Mouse (Mus musculus) embryonic facial prominence, embryonic 10.5 days (tissue): ENCODE results near the gene Pcbp1. TPM values are rescaled to one million over a fixed set of nuclear protein-coding genes. Genes with fewer than 3 reads are reported as not detected.
"Not testable (repeated sequence)": the region's sequence is repeated elsewhere in the genome, so short reads cannot be mapped to it uniquely, and the experiment has no call there.

Source experiments
- DNase-seq: peaks from one replicate; pipeline ENCODE4 v3.0.0-alpha.2; 2017; ENCODE audit warnings: low spot score
- H3K27ac ChIP-seq: fragments of 300-500 bp; sonication (generic); replicated peaks from 2 replicates; pipeline ENCODE4 v1.5.1; 2016; ENCODE audit warnings: mild to moderate bottlenecking
- H3K27me3 ChIP-seq: fragments of 300-500 bp; sonication (generic); replicated peaks from 2 replicates; pipeline ENCODE4 v1.6.1; 2016; ENCODE audit warnings: low read depth, mild to moderate bottlenecking; ENCODE audit not compliant: poor library complexity, severe bottlenecking
- H3K36me3 ChIP-seq: fragments of 300-500 bp; sonication (generic); replicated peaks from 2 replicates; pipeline ENCODE4 v1.6.1; 2016; ENCODE audit warnings: mild to moderate bottlenecking, moderate library complexity
- H3K4me1 ChIP-seq: fragments of 300-500 bp; sonication (generic); 2 replicates; pipeline ENCODE4 v1.6.1; 2016
- H3K4me3 ChIP-seq: fragments of 300-500 bp; sonication (generic); 2 replicates; pipeline ENCODE4 v1.5.1; 2016; ENCODE audit warnings: mild to moderate bottlenecking, moderate library complexity
- H3K9me3 ChIP-seq: fragments of 300-500 bp; sonication (generic); 2 replicates; pipeline ENCODE4 v1.6.1; 2016; ENCODE audit warnings: mild to moderate bottlenecking
- WGBS: fragments of 180-500 bp; shearing (Covaris S2); methylation state at CpG from one replicate; pipeline ENCODE4 v1.1.7; 2016; 5-methylcytosine and 5-hydroxymethylcytosine counted together
- polyA plus RNA-seq: library from polyadenylated mRNA; unstranded; fragments of >200 nt; fragmentation: Nextera tagmentation; extraction: Ambion mirVana; gene quantifications from 2 replicates; pipeline ENCODE4 v1.2.1, GENCODE M21; 2016

Gene Pcbp1
- 560 and 592 TPM in 2 replicates for polyA plus RNA-seq

GRCm38 (mm10) chr6:86526032-86526960 lies at the start of gene Pcbp1:
Gene Pcbp1, minus strand, starts transcription at chr6:86526321.
- peaks cover 51% of the 10 kb centered on the region for H3K36me3 ChIP-seq

GRCm38 (mm10) chr6:86574495-86574894 lies 48.4 kb upstream of the Pcbp1 start:
- Histone ChIP-seq H3K36me3 (no peaks in the 10 kb centered on the region), H3K4me3 (no peak overlapping the region), H3K27ac (no peak overlapping the region), H3K4me1 (peaks cover 15% of the 10 kb centered on the region), H3K9me3 (no peaks in the 10 kb centered on the region), H3K27me3 (no peaks in the 10 kb centered on the region)
- 93% methylated on average over 3 of the region's 3 CpGs for WGBS
- no peak for DNase-seq

More at GRCm38 (mm10) chr6:86526032-86526960, at the start of gene Pcbp1:
- peaks cover 26% of the 10 kb centered on the region for H3K4me1 ChIP-seq
- WGBS = under 1% methylated on average over 119 of the region's 120 CpGs
- H3K9me3 ChIP-seq = no peaks in the 10 kb centered on the region
- peak within 1 kb of the TSS; percentile 98 for H3K4me3 ChIP-seq
- peak; percentile 97 for DNase-seq
- no peaks in the 10 kb centered on the region for H3K27me3 ChIP-seq
- peak within 1 kb of the TSS; percentile 100 for H3K27ac ChIP-seq

- H3K27ac ChIP-seq = peak overlapping the region; percentile 35; the same call in 1 of the 2 replicates
- H3K4me1 ChIP-seq = peaks cover 10% of the 10 kb centered on the region; the same call in 1 of the 2 replicates
- H3K4me3 ChIP-seq = no peak overlapping the region
- H3K9me3 ChIP-seq = no peaks in the 10 kb centered on the region
- no peaks in the 10 kb centered on the region for H3K27me3 ChIP-seq
- no peak for DNase-seq
- H3K36me3 ChIP-seq = peaks cover 14% of the 10 kb centered on the region
- 55% methylated on average over 9 of the region's 9 CpGs for WGBS
Observed at GRCm38 (mm10) chr6:86570830-86571229, 44.7 kb upstream of the Pcbp1 start.

DNA sequence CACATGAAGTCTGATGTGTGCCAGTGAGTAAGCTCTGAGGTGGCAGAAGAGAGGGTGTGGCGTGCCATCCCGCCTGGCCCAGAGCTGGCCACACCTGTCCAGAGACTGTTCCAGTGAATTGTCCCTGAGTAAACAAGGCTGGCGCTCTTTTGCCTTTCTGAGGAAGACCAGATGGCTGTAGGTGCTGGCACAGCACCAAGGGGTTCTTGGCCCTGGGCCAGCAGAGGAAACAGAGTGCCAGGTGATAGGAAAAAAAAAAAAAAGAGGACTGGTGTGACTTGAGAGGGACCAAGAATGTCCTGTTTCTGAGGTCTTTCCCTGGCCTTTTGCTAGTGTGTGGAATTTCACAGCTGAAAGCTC lies 43.3 kb upstream of the Pcbp1 start:
- peaks cover 28% of the 10 kb centered on the region for H3K36me3 ChIP-seq
- H3K4me3 ChIP-seq = no peak overlapping the region
- DNase-seq = no peak
- no peaks in the 10 kb centered on the region for H3K27me3 ChIP-seq
- H3K4me1 ChIP-seq = peaks cover 10% of the 10 kb centered on the region; the same call in 1 of the 2 replicates
- WGBS = 85% methylated on average over 3 of the region's 3 CpGs
- no peak overlapping the region for H3K27ac ChIP-seq
- no peaks in the 10 kb centered on the region for H3K9me3 ChIP-seq

DNA sequence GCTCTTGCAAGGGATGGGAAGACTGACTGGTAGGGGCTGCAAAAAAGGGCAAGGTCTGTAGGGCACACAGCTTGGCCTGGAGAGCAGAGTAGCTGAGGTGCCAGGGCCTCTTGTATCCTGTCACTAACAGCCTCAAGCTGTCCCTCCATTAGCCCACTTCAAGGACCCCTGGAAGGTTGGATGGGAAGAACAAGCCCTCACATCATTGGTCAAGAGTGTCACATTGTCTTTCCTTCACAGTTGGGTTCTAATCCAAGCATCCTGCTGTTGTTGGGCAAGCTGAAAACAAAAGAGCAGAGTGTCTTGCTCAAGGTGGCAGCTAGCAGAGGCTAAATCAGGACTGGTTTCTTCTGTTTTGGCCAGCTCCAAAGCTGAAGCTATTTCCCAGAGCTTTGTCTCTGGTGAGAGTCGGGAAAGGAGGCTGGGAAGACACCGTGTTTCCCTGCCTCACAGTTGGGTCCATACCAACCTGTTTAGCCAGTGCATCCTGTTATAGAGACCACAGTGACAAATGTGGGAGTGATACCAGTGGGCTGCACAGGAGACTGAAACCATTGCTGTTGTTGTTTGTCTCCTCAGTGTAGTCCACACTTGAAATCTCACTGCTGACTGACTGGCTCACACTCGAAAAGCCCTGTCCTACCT lies 42.8 kb upstream of the Pcbp1 start:
- H3K9me3 ChIP-seq = no peaks in the 10 kb centered on the region
- DNase-seq = no peak
- WGBS = 35% methylated on average over 3 of the region's 3 CpGs
- no peak overlapping the region for H3K27ac ChIP-seq
- H3K27me3 ChIP-seq = no peaks in the 10 kb centered on the region
- H3K4me3 ChIP-seq = no peak overlapping the region
- H3K4me1 ChIP-seq = peaks cover 10% of the 10 kb centered on the region; the same call in 1 of the 2 replicates
- H3K36me3 ChIP-seq = peaks cover 33% of the 10 kb centered on the region

DNA sequence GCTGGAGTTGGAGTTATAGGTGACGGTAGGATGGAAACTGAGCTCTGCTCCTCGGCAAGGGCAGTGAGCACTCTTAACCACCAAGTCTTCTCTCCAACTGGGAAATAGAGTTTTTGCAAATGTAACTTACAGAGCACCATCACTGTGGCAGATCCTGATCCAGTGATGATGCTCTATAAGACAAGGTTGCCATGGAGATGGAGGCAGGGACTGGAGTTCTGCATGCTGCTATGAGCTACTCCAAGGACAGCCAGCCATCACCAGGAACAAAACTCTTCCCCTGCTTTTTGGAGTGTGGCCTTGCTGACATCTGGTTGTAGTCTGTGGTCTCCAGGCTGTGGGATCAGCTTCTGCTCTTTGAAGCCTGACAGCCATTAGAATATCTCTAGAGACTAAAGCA lies 39.7 kb upstream of the Pcbp1 start:
- H3K4me1 ChIP-seq = peaks cover 7% of the 10 kb centered on the region; the same call in 1 of the 2 replicates
- no peak overlapping the region for H3K27ac ChIP-seq
- peaks cover 58% of the 10 kb centered on the region for H3K36me3 ChIP-seq
- WGBS = 93% methylated on average over 2 of the region's 2 CpGs
- no peaks in the 10 kb centered on the region for H3K9me3 ChIP-seq
- no peak for DNase-seq
- H3K4me3 ChIP-seq = no peak overlapping the region
- H3K27me3 ChIP-seq = no peaks in the 10 kb centered on the region

DNA sequence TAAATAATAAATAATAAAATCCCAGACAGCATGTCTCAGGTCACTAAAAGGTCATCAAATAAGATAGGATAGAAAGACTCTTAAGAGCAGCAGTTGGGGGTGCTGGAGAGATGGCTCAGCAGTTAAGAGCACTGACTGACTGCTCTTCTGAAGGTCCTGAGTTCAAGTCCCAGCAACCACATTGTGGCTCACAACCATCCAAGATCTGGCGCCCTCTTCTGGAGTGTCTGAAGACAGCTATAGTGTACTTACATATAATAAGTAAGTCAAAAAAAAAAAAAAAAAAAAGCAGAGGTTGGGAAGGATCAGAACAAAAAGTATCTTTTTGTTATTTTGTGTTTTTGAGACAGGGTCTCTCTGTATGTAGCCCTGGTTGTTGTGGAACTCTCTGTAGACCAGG lies 31.1 kb upstream of the Pcbp1 start:
- 90% methylated on average over 1 of the region's 1 CpGs for WGBS
- H3K27me3 ChIP-seq, H3K9me3 ChIP-seq, DNase-seq, H3K27ac ChIP-seq, H3K4me1 ChIP-seq, H3K4me3 ChIP-seq: not testable (repeated sequence)
- H3K36me3 ChIP-seq = peaks cover 86% of the 10 kb centered on the region

DNA sequence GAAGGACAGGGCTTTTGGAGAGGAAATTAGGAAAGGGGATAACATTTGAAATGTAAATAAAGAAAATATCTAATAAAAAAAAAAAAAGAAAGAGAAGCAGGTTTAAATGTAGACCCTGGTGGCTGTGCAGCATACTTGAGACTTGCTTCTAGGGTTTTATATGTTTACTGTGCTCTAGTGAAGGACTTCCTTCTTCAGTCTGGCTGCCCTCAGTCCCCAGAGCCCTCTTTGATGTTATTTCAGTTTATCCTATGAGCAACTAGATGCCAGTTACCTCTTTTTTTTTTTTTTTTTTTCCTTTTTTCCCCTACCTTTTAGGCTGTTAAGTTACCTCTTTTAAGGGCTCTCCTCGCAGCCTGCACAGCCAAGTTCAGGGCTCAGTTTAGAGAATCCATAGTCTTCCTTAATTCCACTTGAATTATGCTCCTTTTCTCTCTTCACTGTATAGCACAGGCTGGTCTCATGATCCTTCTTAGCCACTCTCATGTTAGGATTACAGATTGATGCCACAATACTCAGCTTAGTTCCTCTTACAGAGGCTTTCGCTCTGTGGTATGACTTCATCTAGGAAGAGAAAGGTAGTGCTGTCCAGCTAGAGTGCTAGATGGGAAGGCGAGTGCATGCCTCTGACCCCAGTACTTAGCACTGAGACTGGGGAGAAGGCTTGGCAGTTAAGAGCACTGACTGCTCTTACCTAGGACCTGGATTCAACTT lies 30.4 kb upstream of the Pcbp1 start:
- no peak overlapping the region for H3K27ac ChIP-seq
- H3K27me3 ChIP-seq = no peaks in the 10 kb centered on the region
- H3K9me3 ChIP-seq = no peaks in the 10 kb centered on the region
- WGBS = 89% methylated on average over 3 of the region's 3 CpGs
- H3K36me3 ChIP-seq = peaks cover 87% of the 10 kb centered on the region
- no peaks in the 10 kb centered on the region for H3K4me1 ChIP-seq
- no peak for DNase-seq
- H3K4me3 ChIP-seq = no peak overlapping the region

DNA sequence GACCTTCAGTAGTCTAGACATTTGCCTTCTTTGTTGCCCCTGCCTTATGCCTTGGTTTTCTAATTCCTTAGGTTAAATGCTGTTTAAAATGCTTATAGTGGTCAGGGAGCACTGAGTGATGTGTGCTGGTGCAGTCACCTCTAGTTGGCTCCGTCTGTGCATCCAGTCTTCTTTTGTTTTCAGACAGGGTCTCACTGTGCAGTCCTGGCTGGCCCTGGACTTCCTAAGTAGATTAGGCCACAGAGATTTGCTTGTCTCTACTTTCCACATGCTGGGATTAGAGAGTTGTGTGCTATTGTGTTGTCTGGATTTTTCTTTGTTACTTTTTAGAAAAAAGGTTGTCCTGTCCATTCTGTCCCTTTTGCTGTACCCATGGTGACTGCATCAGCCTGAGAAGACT lies 24.5 kb upstream of the Pcbp1 start:
- Histone ChIP-seq H3K36me3 (peaks cover 96% of the 10 kb centered on the region), H3K27ac (no peak overlapping the region), H3K4me1 (no peaks in the 10 kb centered on the region), H3K27me3 (no peaks in the 10 kb centered on the region), H3K9me3 (no peaks in the 10 kb centered on the region), H3K4me3 (no peak overlapping the region)
- WGBS = 77% methylated on average over 1 of the region's 1 CpGs
- no peak for DNase-seq

DNA sequence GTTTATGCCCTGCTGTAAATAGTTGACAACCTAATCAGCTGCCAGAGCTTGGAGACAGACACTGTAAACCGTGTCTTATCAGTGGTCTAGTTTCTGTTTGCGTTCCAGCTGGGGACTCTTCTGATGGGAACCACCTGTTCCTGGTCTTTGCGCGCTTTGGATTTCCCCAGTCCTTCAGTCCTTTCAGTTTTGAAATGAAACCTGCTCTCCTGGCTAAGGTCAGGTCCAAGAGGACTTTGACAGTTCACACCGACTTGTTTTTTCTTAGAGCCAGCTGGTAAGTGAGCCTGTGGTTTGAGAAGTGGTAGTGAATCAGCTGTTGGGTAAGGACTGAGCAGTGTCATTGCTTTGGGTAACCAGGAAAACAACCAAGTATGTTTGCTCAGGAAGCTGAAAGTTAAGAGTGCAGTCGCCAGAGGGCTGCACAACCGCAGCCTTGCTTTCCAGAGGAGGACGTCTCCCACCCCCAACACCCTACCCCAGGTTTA lies 21.8 kb upstream of the Pcbp1 start:
- Histone ChIP-seq H3K4me1 (no peaks in the 10 kb centered on the region), H3K4me3 (no peak overlapping the region), H3K27ac (no peak overlapping the region), H3K36me3 (peaks cover 98% of the 10 kb centered on the region), H3K9me3 (no peaks in the 10 kb centered on the region), H3K27me3 (no peaks in the 10 kb centered on the region)
- no peak for DNase-seq
- 82% methylated on average over 8 of the region's 8 CpGs for WGBS

DNA sequence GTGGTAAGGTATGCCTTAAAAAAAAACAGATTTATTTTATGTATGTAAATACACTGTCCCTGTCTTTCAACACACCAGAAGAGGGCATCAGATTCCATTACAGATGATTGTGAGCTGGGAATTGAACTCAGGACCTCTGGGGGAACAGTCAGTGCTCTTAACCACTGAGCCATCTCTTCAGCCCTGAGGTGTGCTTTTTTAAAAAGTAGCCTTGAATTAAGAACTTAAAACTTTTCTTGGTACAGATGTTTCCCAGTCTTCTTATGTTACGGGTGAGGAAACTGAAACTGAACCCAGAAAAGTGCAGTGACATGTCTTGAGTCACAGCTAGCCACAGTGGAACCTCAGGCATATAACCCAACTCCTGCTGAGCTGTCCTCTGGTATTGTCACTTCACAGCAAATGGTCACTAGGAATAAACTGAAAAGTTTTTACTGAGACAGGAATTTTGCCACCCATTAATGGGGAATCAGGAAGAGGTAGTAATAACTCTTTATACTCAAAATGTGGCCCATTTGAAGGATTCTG lies 21.2 kb upstream of the Pcbp1 start:
- no peak for DNase-seq
- 94% methylated on average over 1 of the region's 1 CpGs for WGBS
- Histone ChIP-seq H3K4me3 (no peak overlapping the region), H3K27ac (no peak overlapping the region), H3K4me1 (no peaks in the 10 kb centered on the region), H3K9me3 (no peaks in the 10 kb centered on the region), H3K36me3 (peaks cover 98% of the 10 kb centered on the region), H3K27me3 (no peaks in the 10 kb centered on the region)

DNA sequence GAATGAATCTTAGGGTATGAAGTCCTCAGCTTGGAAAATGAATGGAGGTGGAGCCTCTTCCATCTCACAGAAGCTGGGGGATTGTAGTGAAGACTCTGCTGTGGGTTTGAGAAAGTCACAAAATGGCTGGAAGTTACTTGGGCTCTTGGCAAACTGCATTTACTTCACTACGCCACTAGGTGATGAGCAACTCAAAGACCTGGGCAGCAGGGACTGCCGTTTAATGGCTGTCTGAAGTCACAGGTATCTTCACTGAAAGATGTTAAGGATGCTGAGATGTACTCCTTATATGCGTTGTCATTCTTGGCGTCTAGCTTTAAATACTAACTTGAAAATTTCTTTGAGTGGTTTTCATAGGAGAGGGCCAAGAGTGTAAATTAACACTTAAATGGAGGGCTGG lies 19.1 kb upstream of the Pcbp1 start:
- peaks cover 98% of the 10 kb centered on the region for H3K36me3 ChIP-seq
- 60% methylated on average over 4 of the region's 4 CpGs for WGBS
- H3K27me3 ChIP-seq = no peaks in the 10 kb centered on the region
- no peaks in the 10 kb centered on the region for H3K9me3 ChIP-seq
- H3K4me3 ChIP-seq = no peak overlapping the region
- H3K27ac ChIP-seq = no peak overlapping the region
- no peaks in the 10 kb centered on the region for H3K4me1 ChIP-seq
- peak; percentile 21 for DNase-seq
